Mouse (Mus musculus): ENCODE results near the gene Ankrd23. TPM values are rescaled to one million over a fixed set of nuclear protein-coding genes. Genes with fewer than 3 reads are reported as not detected.
A peak's percentile ranks its signal among the peaks of the same experiment; 100 is the strongest.
"Not testable (repeated sequence)": the region's sequence is repeated elsewhere in the genome, so short reads cannot be mapped to it uniquely, and the experiment has no call there.

Ankrd23 gene
- 12.0 and 14.4 TPM in 2 replicates for polyA plus RNA-seq (2015; fragmentation: Nextera tagmentation; extraction: Ambion mirVana)

- H3K4me2 ChIP-seq (replicated peaks); H3K27me3 ChIP-seq; H3K4me3 ChIP-seq; H3K9me3 ChIP-seq; H3K4me1 ChIP-seq; H3K9ac ChIP-seq (replicated peaks); ATAC-seq (replicated peaks); H3K27ac ChIP-seq (replicated peaks): not testable (repeated sequence)
- H3K36me3 ChIP-seq, result peaks cover 15% of the 10 kb centered on the region
- 94% methylated on average over 9 of the region's 9 CpGs for WGBS
These were observed at the start of gene Ankrd23 for GRCm38 (mm10) chr1:36536783-36537182. Ankrd23 (minus strand) TSS chr1:36536883.

DNA sequence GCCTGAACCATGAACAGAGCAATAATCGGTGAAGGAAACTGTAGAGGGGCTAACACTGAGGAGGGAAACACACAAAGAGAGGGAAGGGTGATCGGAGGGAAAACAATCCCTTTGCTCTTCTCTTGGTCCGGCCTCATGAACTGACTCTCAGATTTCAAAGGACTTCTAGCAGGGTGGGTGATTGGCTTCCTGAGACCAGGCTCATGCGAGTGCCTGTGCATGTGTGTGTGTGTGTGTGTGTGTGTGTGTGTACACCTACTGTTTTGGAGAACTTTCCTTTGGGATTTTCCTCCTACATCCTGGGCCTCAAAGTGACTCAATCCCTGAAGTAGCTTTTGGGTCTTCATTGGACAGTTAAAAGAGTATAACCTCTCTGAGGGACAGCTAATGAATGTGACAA lies 49.6 kb upstream of the Ankrd23 start:
- ATAC-seq (replicated peaks), result no peak

DNA sequence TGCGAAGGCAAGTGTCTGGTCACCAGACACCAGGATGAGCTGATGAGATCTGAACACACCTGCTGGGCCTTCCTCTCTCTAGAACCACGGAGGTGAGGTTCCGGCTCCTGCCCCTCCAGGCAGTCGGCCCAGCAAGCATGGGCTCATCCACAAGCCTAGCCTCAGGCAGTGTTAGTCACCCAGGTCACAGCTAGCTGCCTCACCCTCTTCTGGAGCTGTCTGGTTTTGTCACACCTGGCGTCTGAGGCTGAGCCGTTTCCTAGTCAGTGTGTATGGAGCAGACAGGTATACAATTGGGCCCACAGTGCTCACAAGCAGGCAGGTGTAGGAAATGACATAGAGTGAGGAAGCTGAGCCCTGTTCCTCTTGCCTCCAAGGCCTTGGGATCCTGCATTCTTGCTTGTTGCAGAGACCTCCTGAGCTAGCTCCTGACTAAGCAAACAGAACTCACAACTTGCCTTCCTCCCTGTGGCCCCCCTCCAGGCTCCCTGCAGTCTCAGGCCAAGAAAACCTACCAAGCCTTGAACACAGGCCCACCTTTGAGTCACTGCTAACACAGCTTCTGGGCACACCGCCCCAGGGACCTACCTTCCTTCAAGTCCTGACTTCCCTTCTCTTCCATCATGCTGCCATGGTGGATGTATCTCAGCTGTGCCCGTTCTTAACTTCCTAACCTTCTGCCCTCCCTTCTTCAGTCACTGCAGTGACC lies 46.9 kb upstream of the Ankrd23 start:
- Histone ChIP-seq H3K9ac (replicated peaks) (no peak overlapping the region), H3K4me2 (replicated peaks) (no peak overlapping the region), H3K27ac (replicated peaks) (no peak overlapping the region), H3K4me3 (no peak overlapping the region), H3K9me3 (no peaks in the 10 kb centered on the region), H3K36me3 (no peaks in the 10 kb centered on the region), H3K27me3 (peaks cover 26% of the 10 kb centered on the region), H3K4me1 (peaks cover 18% of the 10 kb centered on the region)
- WGBS, result 86% methylated on average over 8 of the region's 8 CpGs
- no peak for ATAC-seq (replicated peaks)

More for the DNA sequence above, 49.6 kb upstream of the Ankrd23 start:
- peaks cover 10% of the 10 kb centered on the region for H3K4me1 ChIP-seq
- H3K9me3 ChIP-seq, result no peaks in the 10 kb centered on the region
- H3K9ac ChIP-seq (replicated peaks), result no peak overlapping the region
- H3K36me3 ChIP-seq, result no peaks in the 10 kb centered on the region
- no peak overlapping the region for H3K27ac ChIP-seq (replicated peaks)
- H3K27me3 ChIP-seq, result peaks cover 26% of the 10 kb centered on the region
- no peak overlapping the region for H3K4me2 ChIP-seq (replicated peaks)
- no peak overlapping the region for H3K4me3 ChIP-seq
- 49% methylated on average over 4 of the region's 4 CpGs for WGBS

DNA sequence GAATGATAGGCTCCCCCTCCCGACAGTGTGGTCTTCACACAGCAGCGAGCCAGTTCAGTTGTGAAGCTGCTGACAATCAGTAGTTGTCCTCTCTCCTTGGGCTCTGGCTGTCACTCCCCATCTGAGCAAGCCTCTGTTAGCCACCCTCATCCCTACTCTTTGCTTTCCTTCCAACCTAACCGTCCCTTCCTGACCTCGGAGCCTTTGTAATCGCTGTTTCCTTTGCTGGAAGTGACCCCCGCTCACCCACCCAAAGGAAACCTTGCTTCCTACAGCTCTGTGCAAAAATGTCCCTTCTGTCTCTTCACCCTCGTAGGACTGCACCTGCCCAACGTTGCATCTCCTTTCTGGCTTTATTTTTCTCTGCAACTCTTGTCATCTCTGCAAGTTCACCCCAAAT lies 45.5 kb upstream of the Ankrd23 start:
- Histone ChIP-seq H3K4me3 (no peak overlapping the region), H3K27me3 (peaks cover 23% of the 10 kb centered on the region)

DNA sequence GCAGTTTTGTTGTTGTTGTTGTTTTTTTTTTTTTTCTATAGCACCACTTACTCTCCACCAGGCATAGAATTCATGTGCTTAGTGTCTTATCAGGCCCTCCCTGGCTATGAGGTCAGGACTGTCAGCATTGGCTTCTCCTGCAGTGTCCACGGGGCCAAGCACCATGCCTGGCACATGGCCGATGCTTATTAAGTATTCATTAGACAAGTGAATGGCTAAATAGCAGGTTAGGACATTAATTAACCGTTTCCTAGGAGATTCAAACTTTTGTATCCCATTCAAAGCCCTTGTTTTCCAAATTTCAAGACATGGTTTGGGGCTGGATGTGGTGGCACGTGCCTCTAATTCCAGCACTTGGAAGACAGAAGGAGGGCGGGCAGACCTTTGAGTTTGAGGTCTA lies 44.6 kb upstream of the Ankrd23 start:
- Histone ChIP-seq H3K36me3 (no peaks in the 10 kb centered on the region), H3K4me1 (peaks cover 18% of the 10 kb centered on the region), H3K27me3 (peaks cover 23% of the 10 kb centered on the region), H3K9ac (replicated peaks) (0 out of 2 replicates have a peak overlapping the region, but pooled peaks have one; percentile 27), H3K4me2 (replicated peaks) (no peak overlapping the region), H3K4me3 (no peak overlapping the region), H3K9me3 (no peaks in the 10 kb centered on the region), H3K27ac (replicated peaks) (peak overlapping the region; percentile 90)
- no peak for ATAC-seq (replicated peaks)
- 10% methylated on average over 5 of the region's 5 CpGs for WGBS

More for the DNA sequence above, 45.5 kb upstream of the Ankrd23 start:
- H3K27ac ChIP-seq (replicated peaks), result no peak overlapping the region
- peaks cover 18% of the 10 kb centered on the region for H3K4me1 ChIP-seq
- 78% methylated on average over 8 of the region's 8 CpGs for WGBS
- no peaks in the 10 kb centered on the region for H3K9me3 ChIP-seq
- no peak overlapping the region for H3K4me2 ChIP-seq (replicated peaks)
- no peak overlapping the region for H3K9ac ChIP-seq (replicated peaks)
- H3K36me3 ChIP-seq, result no peaks in the 10 kb centered on the region
- no peak for ATAC-seq (replicated peaks)

DNA sequence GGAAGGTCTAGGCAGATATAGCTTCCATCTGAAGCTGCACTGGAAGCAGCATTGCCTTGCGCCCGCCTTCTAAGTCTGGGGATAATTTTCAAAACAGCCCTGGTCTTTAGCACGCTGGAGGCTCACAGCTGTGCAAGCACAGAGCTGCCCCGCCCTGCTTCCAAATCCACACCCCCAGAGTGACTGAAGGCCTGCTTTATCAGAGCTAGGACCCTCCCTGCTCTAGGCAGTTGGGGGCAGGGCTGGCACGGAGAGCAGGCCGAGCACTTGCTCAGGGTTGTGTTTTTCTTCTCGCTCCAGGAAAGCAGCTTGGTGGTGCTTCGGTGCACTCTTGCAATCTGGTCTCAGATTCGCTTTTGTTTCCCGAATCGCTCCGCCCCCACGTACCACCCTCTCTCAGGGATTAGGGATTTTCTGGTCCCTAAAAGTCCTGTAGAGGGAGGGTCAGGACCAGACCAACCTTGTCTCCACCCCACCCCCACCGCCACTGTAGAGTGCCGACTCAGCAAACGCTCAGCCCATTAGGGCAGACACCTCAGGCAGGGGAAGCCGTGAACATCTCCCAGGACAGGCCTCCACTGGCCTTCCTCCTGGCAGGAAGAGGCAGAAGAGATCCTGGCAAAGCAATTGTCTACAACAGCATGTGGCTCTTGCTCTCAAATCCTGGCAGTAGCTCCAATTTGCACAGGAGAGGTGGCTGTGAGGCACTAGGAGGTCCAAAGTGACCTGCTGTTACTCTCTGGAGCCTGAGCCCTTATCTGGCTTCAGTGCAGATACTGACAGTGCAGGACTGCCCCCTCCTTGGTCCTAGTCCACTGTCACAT lies 43.9 kb upstream of the Ankrd23 start:
- H3K4me3 ChIP-seq, result peak overlapping the region; percentile 4; the same call in 1 of the 2 replicates
- peak; percentile 91 for ATAC-seq (replicated peaks)
- peaks cover 18% of the 10 kb centered on the region for H3K4me1 ChIP-seq
- H3K9me3 ChIP-seq, result no peaks in the 10 kb centered on the region
- no peaks in the 10 kb centered on the region for H3K36me3 ChIP-seq
- H3K9ac ChIP-seq (replicated peaks), result peak overlapping the region; percentile 27
- peak overlapping the region; percentile 28 for H3K4me2 ChIP-seq (replicated peaks)
- under 1% methylated on average over 17 of the region's 17 CpGs for WGBS
- peaks cover 20% of the 10 kb centered on the region for H3K27me3 ChIP-seq
- peak overlapping the region; percentile 90 for H3K27ac ChIP-seq (replicated peaks)

- WGBS, result 10% methylated on average over 6 of the region's 6 CpGs
- peak overlapping the region; percentile 27 for H3K9ac ChIP-seq (replicated peaks)
These were observed 43.3 kb upstream of the Ankrd23 start for GRCm38 (mm10) chr1:36579974-36580383.

GRCm38 (mm10) chr1:36576991-36577675 lies 40.5 kb upstream of the Ankrd23 start:
- WGBS, result 82% methylated on average over 6 of the region's 6 CpGs

More at GRCm38 (mm10) chr1:36579974-36580383, 43.3 kb upstream of the Ankrd23 start:
- no peaks in the 10 kb centered on the region for H3K36me3 ChIP-seq
- ATAC-seq (replicated peaks), result peak; percentile 70
- peaks cover 18% of the 10 kb centered on the region for H3K4me1 ChIP-seq
- no peaks in the 10 kb centered on the region for H3K9me3 ChIP-seq
- H3K27me3 ChIP-seq, result peaks cover 18% of the 10 kb centered on the region
- H3K4me3 ChIP-seq, result no peak overlapping the region
- peak overlapping the region; percentile 90 for H3K27ac ChIP-seq (replicated peaks)
- peak overlapping the region; percentile 28 for H3K4me2 ChIP-seq (replicated peaks)

GRCm38 (mm10) chr1:36575347-36575746 lies 38.7 kb upstream of the Ankrd23 start:
- Histone ChIP-seq H3K4me1 (peaks cover 13% of the 10 kb centered on the region), H3K4me2 (replicated peaks) (no peak overlapping the region), H3K27ac (replicated peaks) (no peak overlapping the region), H3K4me3 (no peak overlapping the region), H3K9me3 (no peaks in the 10 kb centered on the region), H3K36me3 (no peaks in the 10 kb centered on the region), H3K9ac (replicated peaks) (no peak overlapping the region), H3K27me3 (no peaks in the 10 kb centered on the region)
- ATAC-seq (replicated peaks), result no peak
- WGBS, result 65% methylated on average over 6 of the region's 6 CpGs

More at GRCm38 (mm10) chr1:36576991-36577675, 40.5 kb upstream of the Ankrd23 start:
- Histone ChIP-seq H3K4me1 (peaks cover 23% of the 10 kb centered on the region), H3K9me3 (no peaks in the 10 kb centered on the region), H3K4me3 (no peak overlapping the region), H3K27me3 (no peaks in the 10 kb centered on the region), H3K27ac (replicated peaks) (no peak overlapping the region), H3K4me2 (replicated peaks) (no peak overlapping the region), H3K36me3 (no peaks in the 10 kb centered on the region), H3K9ac (replicated peaks) (no peak overlapping the region)
- no peak for ATAC-seq (replicated peaks)

DNA sequence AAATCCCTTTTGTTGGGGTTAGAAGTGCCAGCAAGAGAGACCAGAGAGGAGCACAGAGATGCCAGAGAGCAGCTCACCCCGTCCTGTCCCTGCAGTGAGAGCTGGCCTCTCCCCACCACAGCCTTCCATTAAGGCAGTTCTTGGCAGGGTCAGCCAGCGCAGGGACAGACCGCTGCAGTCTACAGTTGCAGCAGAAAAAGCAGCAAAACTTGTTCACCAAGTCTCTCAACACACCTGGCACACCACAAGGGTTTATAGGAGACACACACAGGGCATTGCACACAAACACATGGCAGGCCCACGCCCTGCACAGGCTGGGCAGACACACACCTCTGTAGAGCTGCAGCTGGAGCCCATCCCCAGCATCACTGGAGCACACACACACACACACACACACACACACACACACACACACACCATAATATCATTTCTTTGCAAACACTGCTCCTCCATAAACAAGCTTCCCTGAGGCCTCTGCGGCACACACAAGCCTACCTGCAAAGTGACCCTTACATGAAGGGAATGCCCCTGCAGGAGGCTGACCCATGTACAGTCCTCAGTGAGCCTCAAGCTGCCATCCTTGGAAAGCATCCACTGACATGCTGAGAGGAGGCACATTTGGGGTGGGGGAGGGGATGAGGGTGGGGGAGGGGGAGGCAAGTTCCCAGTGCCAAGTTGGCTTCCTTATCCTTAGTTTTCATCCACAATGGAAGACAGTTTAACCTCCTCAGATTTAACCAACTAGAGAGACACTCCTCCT lies 37.7 kb upstream of the Ankrd23 start:
- Histone ChIP-seq H3K4me3 (no peak overlapping the region), H3K9me3 (no peaks in the 10 kb centered on the region), H3K4me1 (0 out of 2 replicates have a peak, but pooled peaks cover 6% of the 10 kb centered on the region), H3K27ac (replicated peaks) (no peak overlapping the region), H3K36me3 (no peaks in the 10 kb centered on the region), H3K9ac (replicated peaks) (no peak overlapping the region), H3K27me3 (no peaks in the 10 kb centered on the region), H3K4me2 (replicated peaks) (no peak overlapping the region)
- 80% methylated on average over 5 of the region's 5 CpGs for WGBS
- ATAC-seq (replicated peaks), result no peak

DNA sequence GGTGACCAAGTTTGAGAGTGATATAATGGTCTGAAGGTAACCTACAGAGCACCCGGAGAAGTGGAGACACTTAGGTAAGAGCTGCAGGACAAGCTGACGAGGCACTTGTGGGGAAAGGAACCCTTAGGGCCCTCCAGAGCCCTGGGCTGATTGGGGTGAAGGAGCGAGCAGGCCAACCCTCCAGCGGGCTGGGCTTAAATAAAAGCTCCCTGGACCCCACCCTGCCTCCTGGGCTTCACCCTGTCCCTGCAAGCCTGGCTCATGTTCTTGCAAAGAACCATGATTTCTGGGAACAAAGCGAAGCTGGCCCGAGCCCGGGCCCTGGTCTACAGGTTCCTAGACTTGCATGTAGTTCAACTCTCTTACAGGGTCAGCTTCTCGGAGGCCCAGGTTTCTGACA lies 36.8 kb upstream of the Ankrd23 start:
- WGBS, result 88% methylated on average over 8 of the region's 8 CpGs
- Histone ChIP-seq H3K9ac (replicated peaks) (no peak overlapping the region), H3K27ac (replicated peaks) (no peak overlapping the region), H3K27me3 (no peaks in the 10 kb centered on the region), H3K36me3 (no peaks in the 10 kb centered on the region), H3K4me1 (0 out of 2 replicates have a peak, but pooled peaks cover 6% of the 10 kb centered on the region), H3K4me2 (replicated peaks) (no peak overlapping the region), H3K9me3 (no peaks in the 10 kb centered on the region), H3K4me3 (no peak overlapping the region)
- ATAC-seq (replicated peaks), result no peak

Measured in forebrain, embryonic 15.5 days (tissue).